Mouse (Mus musculus) hindlimb bud, embryonic 11.5 days (tissue): ENCODE results near the gene Gm13030.
A peak's percentile ranks its signal among the peaks of the same experiment; 100 is the strongest.
"Not testable (repeated sequence)": the region's sequence is repeated elsewhere in the genome, so short reads cannot be mapped to it uniquely, and the experiment has no call there.

ENCODE experiments used
- DNase-seq: peaks from one replicate; pipeline ENCODE4 v3.0.0-alpha.2; 2012; ENCODE audit warnings: low read depth, low spot score; ENCODE audit errors: extremely low spot score

The Gm13030 gene

DNA sequence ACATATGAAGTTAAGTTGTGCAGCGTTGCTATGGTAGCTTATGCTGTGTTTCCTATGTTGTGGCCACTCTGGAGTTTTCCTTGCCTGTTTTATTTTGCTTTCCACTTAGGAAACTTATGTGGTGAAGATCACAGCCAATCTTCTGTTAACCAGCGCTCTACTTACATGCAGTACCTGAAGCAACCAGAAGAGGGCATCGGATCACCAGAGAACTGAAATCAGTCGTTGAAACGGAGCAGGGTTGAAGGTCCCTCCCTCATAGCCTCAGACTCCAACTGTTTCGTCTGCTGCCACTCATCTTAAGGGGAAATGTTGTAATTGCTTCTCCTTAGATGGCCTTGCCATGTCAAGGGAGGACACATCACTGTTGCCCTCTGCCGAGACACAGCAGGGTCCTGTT lies 7.4 kb downstream of the Gm13030 start:
- peak; percentile 76 for DNase-seq

DNA sequence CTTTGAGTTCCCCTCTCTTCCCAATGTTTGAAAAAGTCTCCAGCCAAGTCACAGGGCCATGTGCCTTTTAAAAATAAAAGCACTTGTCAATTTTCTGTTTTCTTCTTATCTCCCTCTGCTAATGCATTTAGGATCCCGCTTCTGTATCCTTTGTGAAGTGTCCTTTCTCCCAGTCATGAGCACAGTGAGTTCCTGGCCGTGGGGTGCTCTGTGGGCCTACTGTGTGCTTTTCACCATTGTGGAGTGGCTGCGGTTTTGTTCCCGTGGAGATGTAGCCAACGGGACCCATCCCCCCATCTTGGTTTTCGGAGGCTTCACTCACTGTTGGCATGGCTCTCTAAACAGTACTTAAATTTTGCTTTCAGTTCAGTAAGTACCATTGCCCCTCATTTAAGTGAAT lies 7.8 kb downstream of the Gm13030 start:
- DNase-seq, result no peak

GRCm38 (mm10) chr4:138865092-138865491 lies 8.7 kb downstream of the Gm13030 start:
- no peak for DNase-seq

- no peak for DNase-seq
Observed at GRCm38 (mm10) chr4:138863344-138863998, 10.3 kb downstream of the Gm13030 start, which contains the start of gene Pla2g5. Gene Pla2g5 (minus strand): TSS chr4:138863482.

GRCm38 (mm10) chr4:138859728-138860127 lies 14.0 kb downstream of the Gm13030 start:
- no peak for DNase-seq

GRCm38 (mm10) chr4:138859245-138859644 lies 14.5 kb downstream of the Gm13030 start:
- DNase-seq, result no peak

GRCm38 (mm10) chr4:138858446-138858845 lies 15.3 kb downstream of the Gm13030 start:
- DNase-seq, result no peak

- no peak for DNase-seq
Observed at GRCm38 (mm10) chr4:138857576-138857975, 16.2 kb downstream of the Gm13030 start.

GRCm38 (mm10) chr4:138856491-138856890 lies 17.3 kb downstream of the Gm13030 start:
- DNase-seq, result peak; percentile 72

- DNase-seq, result no peak
Observed at GRCm38 (mm10) chr4:138855092-138855632, 18.6 kb downstream of the Gm13030 start.

- no peak for DNase-seq
Observed at GRCm38 (mm10) chr4:138852961-138853360, 20.8 kb downstream of the Gm13030 start.

DNA sequence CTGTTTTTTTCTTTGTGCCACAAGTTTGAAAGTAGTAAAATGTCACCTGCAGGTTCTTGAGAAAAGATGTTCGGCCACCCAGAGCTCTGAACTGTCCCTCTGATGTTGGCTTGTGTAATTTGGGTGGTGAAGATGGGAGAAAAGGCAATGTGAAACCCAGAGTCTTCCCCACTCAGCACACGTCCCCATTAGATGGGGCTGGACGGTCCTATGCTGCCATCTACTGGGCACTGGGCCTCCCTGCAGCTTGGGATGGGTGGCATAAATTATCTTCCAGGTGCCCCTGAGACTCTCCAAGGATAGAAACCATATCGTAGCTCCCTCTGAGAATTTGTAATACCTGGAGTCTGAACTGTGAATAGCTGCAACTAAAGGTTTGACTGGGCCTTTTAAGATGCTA lies 22.3 kb downstream of the Gm13030 start:
- no peak for DNase-seq

DNA sequence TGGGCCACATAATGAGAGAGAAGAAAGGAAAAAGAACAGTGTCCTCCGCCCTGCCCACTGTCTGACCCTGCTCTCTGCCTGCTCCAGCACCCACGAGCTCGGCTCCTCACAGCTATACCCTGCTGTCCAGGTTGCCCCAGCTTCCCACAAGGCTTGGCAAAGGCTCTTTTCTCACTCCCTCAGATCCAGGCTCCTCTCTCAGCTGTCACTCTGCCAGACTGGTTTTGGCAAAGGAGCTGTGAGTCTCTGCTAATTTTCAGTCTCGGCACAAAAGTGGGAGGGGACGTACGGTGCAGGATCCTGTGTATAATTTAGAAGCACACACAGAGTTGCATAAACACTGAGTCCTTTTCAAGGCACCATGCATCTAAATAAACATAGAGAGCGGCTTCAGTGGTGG lies 32.4 kb downstream of the Gm13030 start:
- no peak for DNase-seq

GRCm38 (mm10) chr4:138840726-138841125 lies 33.0 kb downstream of the Gm13030 start:
- no peak for DNase-seq

GRCm38 (mm10) chr4:138839806-138840205 lies 34.0 kb downstream of the Gm13030 start:
- no peak for DNase-seq

DNA sequence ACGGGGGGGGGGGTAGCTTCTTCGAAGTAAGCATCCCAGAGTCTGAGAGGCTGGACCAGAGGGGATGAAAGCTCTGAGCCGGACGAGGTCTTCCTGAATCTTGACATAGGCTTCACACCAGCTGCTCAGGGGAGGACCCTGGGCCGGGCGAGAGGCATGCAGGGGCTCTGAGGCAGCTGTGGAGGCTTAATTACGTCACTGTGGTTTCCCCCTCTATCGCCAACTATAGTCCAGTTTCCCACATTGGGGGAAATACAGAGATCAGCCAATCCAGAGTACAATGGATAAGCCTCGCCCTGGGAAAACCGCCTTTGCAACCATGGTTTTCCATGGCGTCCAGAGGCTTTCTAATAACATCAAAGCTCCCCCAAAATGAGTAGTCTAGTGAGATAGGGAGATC lies 46.6 kb downstream of the Gm13030 start:
- DNase-seq, result no peak

- no peak for DNase-seq
Observed at GRCm38 (mm10) chr4:138825751-138826567, 47.8 kb downstream of the Gm13030 start.

DNA sequence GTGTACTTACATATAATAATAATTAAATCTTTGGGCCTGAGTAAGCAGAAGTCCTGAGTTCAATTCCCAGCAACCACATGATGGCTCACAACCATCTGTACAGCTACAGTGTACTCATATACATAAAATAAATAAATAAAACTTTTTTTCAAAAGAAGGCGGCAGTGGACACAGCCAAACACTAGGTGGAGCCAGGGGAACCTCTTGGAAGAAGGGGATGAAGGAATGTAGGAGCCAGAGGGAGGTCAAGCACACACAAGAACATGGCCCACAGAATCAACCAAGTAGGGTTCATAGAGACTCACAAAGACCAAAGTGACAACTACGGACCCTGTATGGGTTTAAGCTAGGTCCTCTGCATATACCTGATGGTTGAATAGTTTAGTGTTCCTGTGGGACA lies 49.1 kb downstream of the Gm13030 start:
- DNase-seq, result no peak

GRCm38 (mm10) chr4:138824161-138824560 lies 49.6 kb downstream of the Gm13030 start:
- not testable (repeated sequence) for DNase-seq

DNA sequence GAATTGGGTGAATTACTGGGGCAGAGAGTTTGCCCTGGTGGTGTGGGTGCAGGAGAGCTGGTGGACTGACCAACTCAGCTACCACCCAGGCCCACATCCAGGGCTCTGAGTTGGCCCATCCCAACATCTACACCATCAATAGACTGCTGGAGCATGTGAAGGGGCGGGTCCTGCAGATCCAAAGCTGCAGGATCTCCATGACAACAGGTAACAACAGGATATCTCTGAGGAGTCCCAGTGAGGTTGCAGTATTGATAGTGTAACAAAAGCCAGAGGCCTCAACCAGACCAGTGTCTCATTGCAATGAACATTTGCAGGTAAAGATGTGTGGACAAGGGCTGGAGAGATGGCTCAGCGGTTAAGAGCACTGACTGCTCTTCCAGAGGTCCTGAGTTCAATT lies 52.7 kb downstream of the Gm13030 start:
- no peak for DNase-seq
